Mouse (Mus musculus) heart, postnatal 36 days (tissue): ENCODE data around the gene Actg1. TPM values are rescaled to one million over a fixed set of nuclear protein-coding genes. Genes with fewer than 3 reads are reported as not detected.

Experiments used
- DNase-seq, 2 experiments: peaks; one replicate each; pipeline ENCODE4 v3.0.0; 2021 to 2022
- intact Hi-C: fragments of 180-260 bp; cut with DNase I; formaldehyde crosslinking; loops from one replicate; pipeline ENCODE4 v1.15.1; 2025
- total RNA-seq, 2 experiments: library from RNA; stranded (reverse); gene quantifications; 2 replicates each; pipeline ENCODE4 v1.2.3; 2021

Gene Actg1
- total RNA-seq, 2 experiments from 2014 or later, result 218 to 338 TPM

DNA sequence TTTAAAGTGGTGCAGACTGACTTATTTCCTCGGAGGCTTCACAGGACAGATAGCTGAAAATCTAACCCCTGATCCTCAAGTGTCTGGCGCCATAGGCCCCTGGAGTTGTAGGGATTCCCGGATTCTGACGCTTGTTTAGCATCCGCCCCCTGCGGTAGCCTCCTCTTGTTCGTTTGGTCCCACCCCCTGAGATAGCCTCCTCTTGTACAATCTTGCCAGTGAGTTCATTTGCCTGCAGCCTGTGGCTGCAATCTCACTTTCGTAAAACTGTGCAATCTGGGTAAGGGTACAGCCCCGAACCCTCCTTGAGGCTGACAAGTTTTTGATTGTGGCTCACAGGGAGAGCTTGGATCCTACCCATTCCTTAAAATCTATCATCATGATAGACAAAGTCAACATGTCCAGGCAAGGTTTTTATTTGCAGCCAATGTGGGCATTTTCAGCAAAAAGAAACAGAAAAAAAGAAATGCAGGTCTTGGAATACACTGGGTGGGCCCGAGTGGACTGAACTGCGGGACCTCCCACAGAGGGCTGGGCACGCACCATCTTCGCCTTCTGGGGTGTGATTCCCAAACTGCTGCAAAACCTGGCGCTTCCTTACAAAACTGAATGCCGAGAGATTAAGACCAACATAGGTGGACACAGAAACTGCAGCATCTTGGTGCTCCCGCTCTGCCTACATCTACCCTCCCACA is 33.5 kb downstream of the Actg1 start:
- no peak for DNase-seq
- intact Hi-C loops, result no loop called here

DNA sequence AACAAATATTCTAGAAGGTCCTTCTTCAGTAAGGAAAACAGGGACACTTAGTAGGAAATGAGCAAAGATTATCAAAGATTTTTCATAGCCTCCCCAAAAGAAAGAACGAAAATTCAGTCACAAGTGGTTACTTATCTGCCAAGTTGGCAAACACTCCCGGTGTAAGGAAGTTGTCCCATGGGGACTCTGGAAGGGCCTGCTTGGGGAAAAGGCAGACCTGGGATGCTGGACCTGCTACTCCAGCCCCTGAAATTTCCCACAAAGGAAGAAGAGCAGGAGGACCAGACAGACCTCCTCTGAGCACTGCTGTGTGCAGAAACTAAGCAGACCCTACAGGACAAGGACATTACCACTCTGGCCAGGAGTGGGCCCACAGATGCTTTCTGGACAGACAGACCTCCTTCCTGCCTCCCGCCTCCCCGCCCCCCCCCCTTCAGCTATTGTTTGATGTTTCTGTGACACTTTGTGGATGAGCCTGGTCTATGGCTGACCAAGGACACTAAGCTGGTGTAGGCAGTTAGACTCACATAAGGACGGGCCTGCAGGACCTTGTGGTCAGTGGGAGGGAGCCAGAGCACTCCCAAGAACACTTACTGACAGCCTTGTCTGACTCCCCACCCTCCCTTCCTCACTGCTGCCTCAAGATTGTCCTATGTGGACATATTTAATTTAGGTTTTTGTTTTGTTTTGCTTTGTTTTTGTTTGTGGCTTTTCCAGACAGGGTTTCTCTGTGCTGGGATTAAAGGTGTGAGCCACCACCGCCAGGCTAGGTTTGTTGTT is 34.2 kb downstream of the Actg1 start:
- intact Hi-C loops, result no loop called here
- no peak for DNase-seq

DNA sequence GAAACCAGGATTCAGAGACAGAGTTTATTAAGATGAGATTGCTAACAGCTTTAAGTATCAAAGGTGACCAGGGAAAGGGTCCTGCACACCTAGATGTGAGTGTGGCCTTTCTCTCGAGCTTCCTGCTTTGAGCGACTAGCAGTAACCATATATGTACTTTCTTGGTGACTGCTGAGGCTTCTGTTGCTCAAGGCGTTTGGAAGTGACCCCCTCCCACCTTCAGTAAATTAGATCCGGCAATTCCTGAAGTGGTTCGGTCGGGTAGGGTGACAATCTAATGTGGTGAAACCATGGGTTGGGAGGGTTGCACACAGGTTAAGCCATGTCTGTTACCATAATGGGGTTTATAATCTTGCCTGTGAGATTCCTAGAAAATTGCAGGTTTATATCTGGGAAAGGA is 36.3 kb downstream of the Actg1 start:
- intact Hi-C loops, result no loop called here
- no peak for DNase-seq

DNA sequence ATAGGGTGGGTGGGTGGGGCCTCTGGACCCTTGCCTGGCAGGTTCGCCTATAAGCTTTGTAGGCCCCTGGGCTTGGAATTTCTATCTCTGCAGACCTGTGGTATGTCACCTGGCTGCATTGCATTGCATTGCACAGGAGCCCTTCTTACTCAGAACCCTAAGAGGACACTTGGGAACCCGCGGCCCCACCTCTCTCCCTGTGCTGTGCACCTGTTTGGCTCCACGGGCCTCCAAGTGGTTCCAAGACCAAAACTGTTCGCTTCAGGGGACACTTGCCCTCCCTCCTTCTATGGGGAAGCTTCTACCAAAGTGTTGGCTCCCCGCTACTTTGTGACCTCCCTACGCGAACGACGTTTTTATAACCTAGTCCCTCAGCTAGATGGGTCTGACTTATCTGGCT is 36.8 kb downstream of the Actg1 start:
- intact Hi-C loops, result loop anchor here (2.0 kb wide), 1 partner anchor 33 kb away; no protein-coding TSS in a partner anchor
- DNase-seq, result peak in 1 of 2 experiments; percentile 1

DNA sequence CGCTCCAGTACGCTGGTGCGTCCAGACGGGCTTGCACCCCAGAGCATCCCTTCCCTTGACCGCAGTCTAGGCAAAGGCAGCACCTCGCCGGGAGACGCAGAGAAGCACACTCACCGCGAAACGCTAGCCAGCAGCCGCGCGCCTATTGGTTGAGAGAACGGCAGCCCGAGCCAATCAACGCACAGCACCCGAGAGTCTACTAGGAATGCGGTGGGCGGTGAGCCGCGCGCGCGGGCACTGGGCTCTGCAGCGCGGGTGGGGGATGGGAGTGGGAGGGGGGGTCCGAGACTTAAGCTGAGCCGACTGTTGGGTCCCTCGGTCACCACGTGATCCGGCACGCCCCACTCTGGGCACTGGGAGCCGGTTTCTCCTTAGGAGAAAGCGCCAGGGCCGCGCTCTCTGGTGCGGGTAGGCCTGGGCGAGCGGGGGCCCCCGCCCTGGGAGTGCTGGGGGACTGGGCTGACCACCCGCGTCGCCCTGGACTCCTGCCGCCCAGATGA is 37.5 kb downstream of the Actg1 start:
- intact Hi-C loops, result loop anchor here (2.0 kb wide), 1 partner anchor 34 kb away; no protein-coding TSS in a partner anchor
- peak; percentile 85 to 86 for DNase-seq

DNA sequence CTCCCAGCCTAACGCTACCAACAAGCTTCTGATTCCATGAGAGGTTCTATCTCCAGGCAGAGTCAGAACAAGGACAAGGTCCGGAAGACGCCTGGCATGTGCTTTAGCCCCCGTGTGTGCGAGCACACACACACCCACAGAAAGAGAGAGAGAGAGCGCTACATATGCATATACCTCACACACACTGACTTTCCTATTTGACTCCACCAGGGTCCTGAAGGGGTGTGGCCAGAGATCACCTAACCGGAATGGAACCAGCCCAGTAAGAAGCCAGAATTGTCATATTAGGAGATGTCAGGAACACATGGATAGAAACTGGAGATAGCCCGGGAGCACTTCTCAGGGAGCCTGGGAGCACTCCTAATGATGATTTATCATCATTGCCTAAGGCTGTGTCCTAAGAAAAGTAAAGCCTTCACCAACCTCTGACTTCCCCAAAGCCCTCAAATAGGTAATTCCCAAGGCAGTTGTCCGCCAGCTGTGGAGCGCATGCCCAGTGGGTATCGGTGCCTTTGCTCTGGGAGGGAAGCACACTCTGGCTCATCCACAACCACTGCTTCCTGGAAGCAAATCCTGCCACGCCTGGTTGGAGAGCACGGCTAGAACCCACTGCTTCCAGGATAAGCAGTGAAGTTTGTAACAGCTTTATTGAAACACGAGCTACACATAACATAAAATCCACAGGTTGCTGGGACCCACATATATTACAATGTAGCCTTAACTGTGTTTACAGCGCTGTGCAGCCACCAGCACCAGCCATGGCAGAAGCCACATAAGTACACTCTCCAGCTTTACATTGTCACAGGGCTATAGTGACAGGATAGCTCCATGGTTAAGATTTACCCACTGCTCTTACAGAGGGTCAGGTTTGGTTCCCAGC is 39.7 kb downstream of the Actg1 start:
- intact Hi-C loops, result loop anchor here (5.0 kb wide), 1 partner anchor 141 kb away; no protein-coding TSS in a partner anchor
- DNase-seq, result peak in 1 of 2 experiments; percentile 1

DNA sequence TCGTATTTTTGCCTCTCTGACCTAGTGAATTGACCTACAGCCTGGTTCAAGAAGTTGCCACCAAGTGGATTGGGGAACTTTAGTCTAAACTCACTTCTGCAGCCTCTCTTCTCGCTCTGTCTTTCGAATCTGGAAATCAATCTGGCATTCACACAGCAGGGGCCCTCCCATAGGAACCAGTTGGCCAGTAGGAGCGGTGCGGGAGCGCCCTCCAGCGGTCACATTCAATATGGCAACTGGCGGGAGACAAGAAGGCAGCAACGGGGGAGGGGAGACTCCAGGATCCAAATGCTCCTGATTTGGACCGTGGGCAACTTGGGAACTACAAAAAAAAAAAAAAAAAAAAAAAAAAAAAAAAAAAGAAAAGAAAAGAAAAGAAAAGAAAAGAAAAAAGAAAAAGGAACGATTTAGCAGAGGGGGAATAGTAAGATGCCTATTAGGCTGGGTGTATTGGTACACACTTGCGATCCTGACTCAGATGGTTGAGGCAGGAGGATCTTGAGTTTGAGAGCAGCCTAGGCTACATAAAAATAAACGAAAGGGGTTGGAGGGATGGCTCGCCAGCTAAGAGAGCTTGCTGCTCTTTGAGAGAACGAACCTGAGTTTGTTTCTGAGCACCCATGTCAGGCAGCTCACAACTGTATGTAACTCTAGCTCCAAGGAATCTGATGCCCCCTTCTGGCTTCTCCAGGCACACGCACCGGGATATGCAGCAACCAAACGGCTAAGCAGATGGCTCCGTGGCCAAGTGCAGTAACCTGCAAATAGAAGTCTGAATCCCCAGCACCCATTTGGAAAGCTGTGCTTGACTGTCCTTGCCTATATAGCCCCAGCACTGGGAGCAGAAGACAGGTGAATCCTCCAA is 40.5 kb downstream of the Actg1 start:
- intact Hi-C loops, result loop anchor here (1.0 to 5.0 kb wide), 4 partner anchors 69 to 196 kb away; no protein-coding TSS in a partner anchor
- DNase-seq, result peak; percentile 95 to 99

DNA sequence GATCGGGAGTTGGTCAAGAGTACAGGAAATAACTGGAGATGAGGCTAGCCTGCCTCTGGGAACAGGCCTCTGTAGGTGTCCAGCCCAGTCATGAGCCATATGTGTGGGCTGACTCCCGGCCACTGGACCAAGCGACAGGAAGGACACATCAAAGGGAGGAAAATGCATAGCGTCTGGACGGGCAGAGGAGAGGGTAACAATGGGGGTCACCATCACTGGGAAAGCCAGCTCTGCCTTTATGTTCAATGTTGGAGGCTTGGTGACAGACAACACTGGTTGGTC is 41.3 kb downstream of the Actg1 start:
- no peak for DNase-seq
- intact Hi-C loops, result loop anchor here (1.0 to 5.0 kb wide), 4 partner anchors 68 to 196 kb away; no protein-coding TSS in a partner anchor

DNA sequence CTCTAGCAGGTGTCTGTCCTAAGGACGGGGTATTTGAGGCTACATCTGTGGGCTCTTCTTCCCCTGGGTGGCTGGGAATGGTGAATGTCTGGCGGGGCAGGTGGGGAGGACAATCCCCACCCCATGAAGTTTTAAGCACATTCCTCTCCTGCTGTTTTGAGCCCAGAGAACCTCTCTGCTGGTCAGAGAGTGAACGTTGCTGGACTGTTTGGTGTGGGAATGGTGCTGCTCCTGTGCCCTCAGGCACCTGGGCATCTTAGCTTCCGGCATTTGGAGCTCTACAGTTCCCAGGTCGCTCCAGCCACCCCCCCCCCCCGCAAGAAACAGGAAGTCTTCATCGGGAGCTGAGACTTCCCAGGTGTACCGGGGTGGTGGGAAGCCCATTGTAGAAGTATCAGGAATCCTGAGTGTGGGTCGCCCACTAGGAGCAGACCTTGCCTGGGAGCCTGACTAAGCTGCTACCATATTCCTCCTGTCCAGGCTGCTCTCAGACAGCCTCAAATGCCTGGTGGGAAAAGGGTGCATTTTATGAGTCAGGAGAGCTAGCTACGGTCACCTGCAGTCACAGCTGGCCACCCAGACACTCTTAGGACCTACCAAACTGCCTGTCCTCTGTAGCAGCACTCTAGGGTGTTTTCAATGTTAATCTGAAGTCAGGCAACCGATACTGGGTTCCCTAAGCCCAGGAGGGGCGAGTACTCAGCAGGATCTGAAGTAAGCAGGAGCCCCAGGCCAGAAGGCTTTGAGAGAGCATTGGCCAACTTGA is 41.8 kb downstream of the Actg1 start:
- intact Hi-C loops, result loop anchor here (1.0 to 5.0 kb wide), 4 partner anchors 68 to 195 kb away; no protein-coding TSS in a partner anchor
- DNase-seq, result no peak

DNA sequence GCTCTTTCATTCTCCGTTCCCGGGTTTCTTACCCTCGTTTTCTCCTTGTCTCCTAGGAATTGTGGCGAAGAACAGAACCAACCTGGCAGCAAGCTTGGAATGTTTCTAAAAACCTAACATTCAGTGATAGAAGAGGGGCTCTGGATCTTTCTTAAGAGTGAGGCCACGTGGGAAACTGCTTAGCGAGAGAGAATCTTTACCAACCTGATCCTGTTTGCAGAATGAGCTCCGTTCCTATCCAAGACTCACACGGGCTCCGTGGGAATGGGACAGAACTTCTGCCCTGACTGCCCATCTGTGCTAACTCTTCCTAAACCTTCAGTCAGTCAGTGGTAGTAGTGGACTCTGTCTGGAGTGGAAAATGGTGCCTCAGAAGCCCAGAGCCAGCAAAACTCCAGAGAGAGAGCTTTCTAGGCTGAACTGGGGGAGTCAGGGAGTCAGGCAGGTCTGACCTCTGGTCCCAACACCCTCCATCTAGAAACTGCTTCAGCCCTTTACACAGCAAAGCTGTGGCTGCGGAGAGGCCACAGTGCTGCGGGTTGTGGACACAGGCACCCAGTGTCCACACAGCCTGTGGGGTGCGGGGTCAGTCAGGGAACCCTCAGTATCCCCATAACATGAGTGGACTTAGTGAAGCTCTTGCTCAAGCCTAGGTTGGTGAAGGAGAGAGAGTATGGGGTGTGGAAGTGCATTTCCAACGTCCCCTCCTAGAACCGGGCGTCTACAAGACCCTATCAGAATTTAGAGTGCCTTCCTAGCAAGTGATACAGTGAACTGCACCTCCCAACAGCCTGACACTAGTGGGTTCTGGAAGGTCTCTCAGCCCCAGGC is 42.6 kb downstream of the Actg1 start:
- no peak for DNase-seq
- intact Hi-C loops, result loop anchor here (2.0 to 5.0 kb wide), 3 partner anchors 67 to 138 kb away; no protein-coding TSS in a partner anchor

DNA sequence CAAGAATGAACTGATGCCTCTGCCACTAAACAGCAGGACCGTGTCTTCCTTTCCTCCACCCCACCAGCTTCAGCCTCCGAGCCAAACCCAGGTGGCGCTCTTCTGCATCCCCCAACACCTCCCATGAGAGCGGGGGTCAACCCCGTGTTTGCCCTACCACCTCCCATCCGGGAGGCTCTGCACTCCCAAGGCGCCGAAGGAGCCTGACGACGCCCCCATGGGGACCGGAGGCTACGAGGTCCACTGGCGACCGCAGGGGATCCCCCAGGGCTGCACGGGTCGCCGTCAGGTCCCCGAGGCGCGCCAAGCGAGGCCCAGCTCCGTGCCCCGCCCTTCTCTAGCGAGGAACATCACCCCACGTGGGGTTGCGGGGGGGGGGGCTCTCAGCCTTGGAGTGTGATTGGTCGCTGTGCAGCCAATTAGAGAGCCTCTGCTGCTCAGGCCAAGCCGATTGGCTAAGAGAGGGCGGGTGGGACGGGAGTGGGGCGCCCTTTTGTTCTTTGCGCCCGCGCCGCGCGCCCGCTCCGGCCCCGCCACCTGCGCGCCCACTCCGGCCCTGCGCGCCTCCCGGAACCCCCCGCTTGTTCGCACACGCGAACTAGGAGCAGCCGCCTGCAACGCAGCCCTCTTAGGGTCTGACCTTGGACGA is 43.3 kb downstream of the Actg1 start:
- DNase-seq, result peak; percentile 75 to 90
- intact Hi-C loops, result loop anchor here (5.0 kb wide), 1 partner anchor 138 kb away; no protein-coding TSS in a partner anchor

DNA sequence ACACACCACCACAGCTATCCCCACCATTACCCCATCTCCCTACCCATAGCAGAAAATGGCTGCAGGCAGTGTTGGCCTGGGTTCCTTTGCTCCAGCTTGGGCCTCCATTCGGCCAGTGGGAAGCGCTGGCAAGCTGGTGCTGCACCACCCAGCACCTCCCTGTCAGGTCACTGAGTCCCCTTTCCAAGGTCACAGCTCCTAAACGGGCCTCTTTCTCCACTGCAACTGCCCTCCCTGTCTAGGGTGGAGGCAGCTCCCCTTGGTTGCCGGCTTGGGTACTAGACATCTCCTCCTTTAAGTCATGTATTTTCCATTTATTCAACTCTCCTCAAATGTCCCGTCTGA is 44.0 kb downstream of the Actg1 start:
- no peak for DNase-seq

DNA sequence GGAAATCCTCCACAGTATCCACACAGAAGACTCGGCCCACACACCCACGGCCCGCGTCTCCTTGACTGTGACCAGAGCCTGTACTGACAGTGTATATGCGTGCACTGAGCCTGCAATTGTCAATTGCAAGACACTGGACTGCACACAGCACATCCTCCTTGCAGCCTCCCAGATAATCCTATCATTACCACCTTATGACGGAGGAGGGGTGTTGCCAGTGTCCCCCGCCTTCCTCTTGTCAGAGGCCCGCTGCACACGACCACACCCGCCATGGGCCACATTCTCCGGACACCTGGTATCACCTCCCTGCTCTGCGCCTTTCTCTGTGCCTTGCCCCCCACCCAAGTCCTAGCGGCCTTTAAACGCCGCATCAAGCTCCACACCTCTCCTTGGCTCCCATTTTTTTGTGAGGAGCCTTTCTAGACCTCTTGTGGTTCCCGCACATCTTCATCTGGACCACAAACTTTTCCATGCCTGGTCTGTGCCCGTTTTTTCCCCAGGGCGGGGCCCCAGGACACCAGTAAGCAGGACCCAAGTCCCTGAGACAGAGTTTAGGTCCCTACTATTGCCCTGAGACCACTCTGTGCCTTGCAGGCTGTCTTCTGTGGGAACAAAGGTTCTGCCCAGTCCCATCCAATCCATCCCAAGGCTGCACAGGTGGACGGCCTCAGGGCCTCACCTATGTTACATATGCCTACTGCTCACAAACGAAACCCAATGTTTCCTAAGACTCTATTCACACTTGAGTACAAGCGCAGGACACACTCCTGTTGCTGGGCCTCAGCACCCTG is 44.6 kb downstream of the Actg1 start:
- intact Hi-C loops, result no loop called here
- no peak for DNase-seq

More for the DNA sequence above, 44.0 kb downstream of the Actg1 start:
- intact Hi-C loops, result no loop called here

DNA sequence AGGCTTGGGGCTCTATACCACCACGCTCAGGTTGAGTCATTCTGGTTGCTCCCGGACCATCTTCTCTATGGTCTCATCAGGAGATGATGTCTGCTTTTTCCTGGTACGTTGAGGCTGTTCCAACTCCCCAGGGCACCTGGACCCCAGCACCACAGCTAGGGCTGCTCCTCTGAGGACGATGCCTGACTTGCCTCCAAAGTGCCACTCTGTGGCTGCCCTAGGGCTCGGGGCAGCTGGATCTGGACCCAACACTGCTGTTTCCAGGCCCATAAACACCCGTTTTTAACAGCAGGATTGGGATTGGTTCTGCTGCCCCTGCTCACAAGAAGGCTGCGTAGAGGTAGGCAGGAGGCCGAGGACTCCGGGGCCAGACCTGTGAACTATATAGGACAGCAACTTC is 45.2 kb downstream of the Actg1 start:
- intact Hi-C loops, result no loop called here
- no peak for DNase-seq

DNA sequence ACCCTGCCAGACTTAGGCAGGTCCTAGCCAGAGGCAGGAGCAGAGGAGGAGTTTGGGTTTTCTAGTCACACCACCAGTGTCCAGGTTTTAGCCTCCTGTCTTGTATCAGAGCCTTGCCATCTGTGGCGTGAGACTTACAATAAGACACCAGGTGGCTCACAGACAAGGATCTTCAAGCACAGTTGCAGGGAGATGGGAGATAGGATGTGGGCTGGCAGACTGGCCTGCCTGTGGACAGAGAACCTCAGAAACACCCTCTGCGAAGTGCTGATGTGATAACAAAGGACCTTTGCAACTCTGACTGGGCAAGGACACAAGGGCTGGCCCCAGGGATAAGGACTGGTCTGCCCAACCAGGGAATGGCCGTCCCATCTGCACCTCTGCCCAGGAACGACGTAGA is 48.9 kb downstream of the Actg1 start:
- intact Hi-C loops, result no loop called here
- DNase-seq, result no peak

DNA sequence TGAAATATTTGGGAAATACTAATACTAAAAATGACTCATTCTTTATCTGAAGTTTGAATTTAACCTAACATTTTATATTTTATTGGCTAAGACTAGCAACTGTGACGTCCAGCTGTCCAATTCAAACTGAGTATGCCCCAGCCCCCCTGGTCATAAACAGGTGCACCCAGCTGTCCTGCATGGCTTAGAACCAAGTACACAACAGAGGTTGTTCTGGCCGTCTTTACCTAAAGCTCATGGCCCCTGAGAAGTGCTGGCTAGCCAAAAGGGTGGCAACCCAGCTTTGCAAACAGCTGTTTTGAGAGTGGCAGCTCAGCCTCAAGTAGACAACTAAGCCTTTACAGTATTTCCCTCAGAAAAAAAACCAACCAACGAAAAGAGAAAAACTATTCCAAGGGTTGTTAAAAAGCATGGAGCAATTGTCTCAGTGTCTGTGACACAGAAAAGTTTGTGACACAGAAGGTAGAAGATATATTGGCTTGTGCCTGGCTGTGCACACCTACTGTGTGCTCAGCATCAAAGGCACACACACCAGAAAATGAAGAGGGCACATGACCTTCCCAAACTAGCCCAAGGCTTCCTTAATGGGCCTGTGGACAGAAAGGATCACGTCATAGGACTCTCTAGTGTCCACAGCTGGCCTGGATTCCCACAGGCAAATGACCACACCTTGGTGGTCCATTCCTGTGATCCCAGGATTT is 49.8 kb downstream of the Actg1 start:
- DNase-seq, result no peak
- intact Hi-C loops, result no loop called here
